Mouse (Mus musculus): ENCODE measurements at regions not wholly inside any gene's neighbourhood (a gene's known extent, or its start where the extent isn't known, plus 50 kb on each side); places are given as distances from the start of the nearest gene placed in this dataset.
"Not testable (repeated sequence)": the region's sequence is repeated elsewhere in the genome, so short reads cannot be mapped to it uniquely, and the experiment has no call there.

GRCm38 (mm10) chr11:92228855-92229254 lies 651.5 kb upstream of the Kif2b start:
- no peak for DNase-seq (ENCODE audit: low spot score)

GRCm38 (mm10) chr11:92208980-92209548 lies 631.7 kb upstream of the Kif2b start:
- DNase-seq (ENCODE audit: low spot score) = no peak

DNA sequence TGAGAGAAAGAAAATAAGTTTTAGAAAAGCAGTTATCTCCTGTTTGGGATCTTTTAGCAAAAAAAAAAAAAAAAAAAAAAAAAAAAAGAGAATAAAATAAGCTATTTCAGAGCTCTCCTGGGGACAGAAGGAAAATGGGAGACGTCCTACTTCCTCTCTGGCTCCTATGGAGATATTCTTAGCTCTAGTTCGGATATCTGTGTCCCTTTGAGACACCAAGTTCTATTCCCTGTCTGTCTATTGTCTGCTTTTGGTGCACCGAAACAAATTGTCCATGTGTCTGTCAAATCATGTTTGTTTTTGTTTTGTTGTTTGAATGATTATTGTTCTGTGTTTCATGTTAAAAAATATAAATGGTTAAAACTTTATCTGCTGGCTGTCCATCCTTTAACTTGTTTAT lies 601.0 kb upstream of the Kif2b start:
- DNase-seq (ENCODE audit: low spot score) = not testable (repeated sequence)

GRCm38 (mm10) chr11:92153124-92153523 lies 575.8 kb upstream of the Kif2b start:
- DNase-seq (ENCODE audit: low spot score) = no peak

DNA sequence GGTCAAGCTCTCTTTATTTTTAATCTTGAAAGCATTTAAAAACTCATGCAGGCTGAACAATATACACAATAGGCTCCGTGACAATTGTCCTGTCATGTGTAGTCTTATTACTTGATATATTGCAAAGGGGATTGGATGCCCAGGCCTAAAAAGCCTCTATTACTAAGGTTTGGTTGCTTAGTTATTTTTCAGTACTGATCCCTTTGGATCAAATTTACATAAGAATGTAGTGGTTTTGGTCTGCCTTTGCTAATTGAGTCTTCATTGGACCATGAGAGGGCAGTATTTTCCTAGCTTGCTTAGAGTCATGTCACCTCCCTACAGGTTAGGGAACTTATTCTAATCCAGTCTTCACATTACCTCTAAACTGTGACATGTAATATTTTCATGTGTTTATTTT lies 558.3 kb upstream of the Kif2b start:
- no peak for DNase-seq (ENCODE audit: low spot score)

GRCm38 (mm10) chr11:92134891-92135590 lies 557.7 kb upstream of the Kif2b start:
- DNase-seq (ENCODE audit: low spot score) = no peak

DNA sequence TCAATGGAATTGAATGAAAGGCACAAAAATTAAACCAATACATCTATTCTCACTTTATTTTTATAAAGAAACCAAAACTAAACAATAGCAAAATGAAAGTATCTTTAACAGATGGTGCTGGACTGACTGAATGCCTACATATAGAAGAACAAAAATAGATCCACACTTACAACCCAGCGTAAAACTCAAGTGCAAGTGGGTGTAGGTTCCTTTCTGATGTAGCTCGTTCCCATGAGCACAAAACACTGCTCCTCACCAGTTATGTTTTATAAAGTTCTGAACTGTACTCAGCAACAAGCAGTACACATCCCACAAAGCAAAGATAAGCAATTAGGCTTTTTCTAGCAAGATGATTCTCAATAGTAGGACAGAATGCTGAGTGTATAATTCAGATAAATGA lies 507.4 kb upstream of the Kif2b start:
- DNase-seq (ENCODE audit: low spot score) = no peak

- DNase-seq (ENCODE audit: low spot score) = no peak
Observed at GRCm38 (mm10) chr11:92041695-92042094, 464.3 kb upstream of the Kif2b start.

- peak; percentile 0 for DNase-seq (ENCODE audit: low spot score)
Observed at GRCm38 (mm10) chr11:92040161-92040560, 462.8 kb upstream of the Kif2b start.

GRCm38 (mm10) chr11:92018419-92018818 lies 441.1 kb upstream of the Kif2b start:
- DNase-seq (ENCODE audit: low spot score) = no peak

DNA sequence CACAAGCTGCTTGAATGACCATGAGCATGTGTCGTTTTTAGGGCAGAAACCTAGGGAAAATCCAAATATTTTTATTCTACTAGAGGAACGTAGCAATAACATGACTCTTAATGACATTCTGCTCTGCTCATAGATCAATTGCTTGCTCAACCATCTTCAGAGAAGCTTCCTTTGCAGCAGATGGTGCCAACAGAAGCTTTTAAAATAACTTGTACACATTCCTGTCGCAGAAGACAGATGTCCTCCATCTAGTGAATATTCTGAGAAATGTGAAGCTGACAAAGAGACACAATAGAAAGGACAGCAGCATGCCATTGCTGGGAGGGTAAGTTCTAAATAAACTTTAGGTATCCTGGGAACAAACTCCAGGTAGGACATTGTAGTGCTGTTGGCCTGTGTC lies 433.9 kb upstream of the Kif2b start:
- peak; percentile 13 for DNase-seq (ENCODE audit: low spot score)

DNA sequence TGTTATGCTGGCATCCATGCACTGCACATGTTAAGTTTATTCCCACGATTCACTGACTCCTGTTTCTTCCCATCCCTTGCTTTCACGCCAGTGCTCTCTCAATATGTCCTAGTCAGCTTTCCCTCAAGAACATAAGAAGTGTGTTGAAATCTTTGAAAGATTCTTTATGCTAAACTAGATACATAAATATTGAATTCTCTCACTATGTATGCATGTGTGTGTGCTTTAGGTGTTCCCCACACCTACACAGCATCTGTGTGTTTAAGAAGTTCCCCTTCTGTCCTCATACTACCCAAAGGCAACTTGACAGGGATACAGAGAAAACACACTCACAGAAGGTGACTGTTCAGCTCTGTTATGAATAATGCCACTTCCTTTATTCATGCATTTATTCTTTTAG lies 418.2 kb upstream of the Kif2b start:
- no peak for DNase-seq (ENCODE audit: low spot score)

GRCm38 (mm10) chr11:91969531-91969930 lies 392.2 kb upstream of the Kif2b start:
- no peak for DNase-seq (ENCODE audit: low spot score)

- DNase-seq (ENCODE audit: low spot score) = no peak
Observed at GRCm38 (mm10) chr11:91944336-91944735, 367.0 kb upstream of the Kif2b start.

Measured in layer of hippocampus, adult 9-10 months (tissue).